31 mouse cellular contexts compared by ENCODE assay signal in the genomic region with DNA sequence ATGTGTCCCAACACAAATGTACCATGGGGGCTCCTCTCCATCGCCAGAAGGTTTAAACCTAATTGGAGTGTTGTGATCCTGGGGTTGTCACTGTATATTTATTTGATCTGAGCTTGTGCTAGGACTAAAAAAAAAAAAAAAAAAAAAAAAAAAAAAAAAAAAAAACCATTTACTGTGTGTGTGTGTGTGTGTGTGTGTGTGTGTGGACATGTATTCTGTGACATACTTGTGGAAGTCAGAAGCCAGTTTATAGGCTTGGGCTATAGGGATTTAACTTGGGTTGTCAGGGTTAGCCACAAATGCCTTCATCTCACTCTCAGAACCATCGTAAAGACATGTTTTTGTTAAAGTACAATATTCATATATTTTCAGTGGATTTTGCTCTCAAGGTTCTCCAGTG.
"Had no signal": no experiment of that assay in that cellular context is flagged by ENCODE, and none has a peak within 500 bp of the region (broad histone marks: within the 10 kb centered on the region; RNA-seq: fewer than 3 reads in every experiment).

No protein-coding gene starts in this region.

- H3K27ac ChIP-seq: limb, embryonic 10.5 days; limb, embryonic 12.5 days; limb, embryonic 13.5 days; limb, embryonic 15.5 days; liver, embryonic 12.5 days; liver, embryonic 13.5 days; liver, embryonic 14.5 days; liver, embryonic 15.5 days; lung, embryonic 15.5 days; macrophage; midbrain, embryonic 10.5 days; midbrain, embryonic 12.5 days; midbrain, embryonic 13.5 days; midbrain, embryonic 15.5 days had no signal

- DNase-seq: left cerebral cortex, postnatal 4 days; liver; liver, embryonic 13.5 days; liver, postnatal 0 days; lung, adult 18-20 months; lung, adult 2 months; lung, embryonic 14.5 days; lung, postnatal 10 days; lung, postnatal 14 days; lung, postnatal 36 days; lung, postnatal 4 days; midbrain, embryonic 14.5 days had no signal

- H3K9me3 ChIP-seq: limb, embryonic 10.5 days; limb, embryonic 12.5 days; limb, embryonic 13.5 days; limb, embryonic 15.5 days; liver, embryonic 12.5 days; liver, embryonic 13.5 days; liver, embryonic 15.5 days; lung, embryonic 15.5 days; midbrain, embryonic 10.5 days; midbrain, embryonic 12.5 days; midbrain, embryonic 13.5 days; midbrain, embryonic 15.5 days had no signal

- H3K27me3 ChIP-seq: limb, embryonic 13.5 days; limb, embryonic 15.5 days; liver, embryonic 12.5 days; liver, embryonic 13.5 days; liver, embryonic 15.5 days; lung, embryonic 15.5 days; megakaryocyte, embryonic 14.5 days; midbrain, embryonic 15.5 days had no signal

- H3K36me3 ChIP-seq: limb, embryonic 10.5 days; limb, embryonic 12.5 days; limb, embryonic 13.5 days; liver, embryonic 12.5 days; liver, embryonic 15.5 days; lung, embryonic 15.5 days; midbrain, embryonic 10.5 days; midbrain, embryonic 12.5 days; midbrain, embryonic 13.5 days; midbrain, embryonic 15.5 days had no signal

- H3K4me3 ChIP-seq: limb, embryonic 10.5 days; limb, embryonic 12.5 days; limb, embryonic 13.5 days; limb, embryonic 15.5 days; liver, embryonic 12.5 days; liver, embryonic 13.5 days; liver, embryonic 15.5 days; lung, embryonic 15.5 days; megakaryocyte, embryonic 14.5 days; midbrain, embryonic 10.5 days; midbrain, embryonic 12.5 days; midbrain, embryonic 13.5 days; midbrain, embryonic 15.5 days; myocyte had no signal

- ATAC-seq: liver, embryonic 12.5 days; liver, postnatal 0 days; lung, postnatal 0 days; midbrain, embryonic 13.5 days; midbrain, embryonic 15.5 days; midbrain, embryonic 16.5 days had no signal

- H3K4me2 ChIP-seq: limb, embryonic 12.5 days; limb, embryonic 13.5 days; limb, embryonic 15.5 days; liver, embryonic 11.5 days; liver, embryonic 12.5 days; liver, embryonic 13.5 days; liver, embryonic 15.5 days; lung, embryonic 14.5 days; lung, embryonic 15.5 days; midbrain, embryonic 11.5 days; midbrain, embryonic 12.5 days; midbrain, embryonic 13.5 days; midbrain, embryonic 15.5 days had no signal

- H3K9ac ChIP-seq: limb, embryonic 12.5 days; limb, embryonic 13.5 days; limb, embryonic 15.5 days; liver, embryonic 12.5 days; liver, embryonic 13.5 days; liver, embryonic 14.5 days; liver, embryonic 15.5 days; liver, postnatal 0 days; lung, embryonic 14.5 days; lung, embryonic 15.5 days; midbrain, embryonic 12.5 days; midbrain, embryonic 13.5 days; midbrain, embryonic 15.5 days had no signal

- H3K4me1 ChIP-seq: limb, embryonic 12.5 days; lung, embryonic 15.5 days had no signal
